Mouse (Mus musculus) right cerebral cortex, postnatal 14 days (tissue): Measurements from ENCODE around the gene Nmur1.
"Not testable (repeated sequence)": the region's sequence is repeated elsewhere in the genome, so short reads cannot be mapped to it uniquely, and the experiment has no call there.

Experiments used
- DNase-seq: peaks from one replicate; pipeline ENCODE4 v3.0.0; 2022

Nmur1 gene

GRCm38 (mm10) chr1:86426128-86426527 is at the start of gene Nmur1, which contains the start of gene Tex44:
Gene Nmur1 (minus strand): TSS chr1:86426228.
Gene Tex44 (plus strand): TSS chr1:86426329.
- DNase-seq: no peak

DNA sequence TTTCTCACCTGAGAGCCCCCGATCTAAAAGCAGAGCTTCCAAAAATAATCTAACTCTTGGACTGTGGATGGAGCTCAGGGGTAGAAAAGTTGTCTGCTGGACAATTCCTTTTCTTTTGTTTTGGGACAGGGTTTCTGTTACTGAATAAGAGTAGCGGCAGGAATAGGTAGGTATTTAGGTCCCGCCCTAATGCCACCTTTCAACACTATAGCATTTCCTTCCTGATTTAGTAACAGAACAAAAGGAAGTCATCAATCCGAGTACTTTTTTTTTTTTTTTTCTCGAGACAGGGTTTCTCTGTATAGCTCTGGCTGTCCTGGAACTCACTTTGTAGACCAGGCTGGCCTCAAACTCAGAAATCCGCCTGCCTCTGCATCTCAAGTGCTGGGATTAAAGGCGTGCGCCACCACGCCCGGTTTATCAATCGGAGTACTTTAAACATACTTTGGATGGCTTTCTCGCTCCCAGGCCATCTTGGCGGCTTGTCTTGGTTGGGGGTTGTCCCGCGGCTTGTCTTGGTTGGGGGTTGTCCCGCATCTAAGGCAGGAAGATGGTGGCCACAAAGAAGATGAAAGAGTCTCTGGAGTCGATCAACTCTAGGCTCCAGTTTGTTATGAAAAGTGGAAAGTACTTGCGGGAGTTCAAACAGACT is 47.2 kb upstream of the Nmur1 start:
- DNase-seq: no peak

DNA sequence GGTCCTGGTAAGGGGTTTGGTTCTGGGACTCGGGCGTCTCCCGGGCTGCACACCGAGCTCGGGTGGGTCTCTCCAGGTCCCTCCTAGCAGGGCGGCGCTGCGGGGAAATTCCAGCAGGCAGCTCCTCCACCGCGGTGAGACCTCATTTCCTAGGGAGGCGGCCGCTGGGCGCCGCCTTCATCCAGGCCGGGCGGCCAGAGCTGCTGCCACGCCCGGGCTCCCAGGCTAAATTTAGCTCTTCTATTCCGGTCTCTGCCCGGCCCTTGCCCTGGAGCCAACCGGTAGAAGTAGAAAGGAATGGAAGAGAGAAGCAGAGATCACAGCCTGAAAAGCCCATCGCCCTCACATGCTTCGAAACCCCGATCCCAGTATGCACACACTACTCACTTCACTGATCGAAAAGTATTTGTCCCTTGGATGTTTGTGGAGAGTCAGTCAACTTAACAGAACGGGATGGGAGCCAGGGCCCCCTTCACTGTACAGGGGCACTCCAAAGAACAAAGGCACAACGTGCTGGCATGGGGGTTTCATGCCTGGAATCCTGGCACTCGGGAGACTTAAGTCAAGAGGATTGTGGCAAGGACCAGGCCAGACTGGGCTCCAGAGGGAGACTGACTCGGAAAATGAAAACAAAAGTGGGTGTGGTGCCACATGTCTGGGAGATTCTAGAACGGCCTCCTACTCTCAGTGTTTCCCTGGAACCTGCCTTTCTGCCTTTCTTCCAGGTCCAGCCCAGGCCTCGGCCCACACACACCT is 46.3 kb upstream of the Nmur1 start:
- DNase-seq: peak; percentile 36

DNA sequence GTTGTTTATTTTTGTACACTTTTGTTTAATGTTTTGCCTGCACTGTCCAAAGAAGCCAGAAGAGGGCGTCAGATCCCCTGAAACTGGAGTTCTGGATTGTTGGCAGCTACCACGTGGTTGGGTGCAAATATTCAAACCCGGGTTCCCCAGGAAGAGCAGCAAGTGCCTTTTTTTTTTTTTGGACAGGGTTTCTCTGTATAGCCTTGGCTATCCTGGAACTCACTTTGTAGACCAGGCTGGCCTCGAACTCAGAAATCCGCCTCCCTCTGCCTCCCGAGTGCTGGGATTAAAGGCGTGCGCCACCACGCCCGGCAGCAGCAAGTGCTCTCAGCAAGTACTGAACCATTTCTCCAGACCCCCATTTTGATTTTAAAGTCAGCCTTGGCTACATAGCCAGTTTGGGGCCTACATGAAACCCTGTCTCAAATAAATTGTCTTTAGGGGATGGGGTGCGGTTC is 45.5 kb upstream of the Nmur1 start:
- not testable (repeated sequence) for DNase-seq

DNA sequence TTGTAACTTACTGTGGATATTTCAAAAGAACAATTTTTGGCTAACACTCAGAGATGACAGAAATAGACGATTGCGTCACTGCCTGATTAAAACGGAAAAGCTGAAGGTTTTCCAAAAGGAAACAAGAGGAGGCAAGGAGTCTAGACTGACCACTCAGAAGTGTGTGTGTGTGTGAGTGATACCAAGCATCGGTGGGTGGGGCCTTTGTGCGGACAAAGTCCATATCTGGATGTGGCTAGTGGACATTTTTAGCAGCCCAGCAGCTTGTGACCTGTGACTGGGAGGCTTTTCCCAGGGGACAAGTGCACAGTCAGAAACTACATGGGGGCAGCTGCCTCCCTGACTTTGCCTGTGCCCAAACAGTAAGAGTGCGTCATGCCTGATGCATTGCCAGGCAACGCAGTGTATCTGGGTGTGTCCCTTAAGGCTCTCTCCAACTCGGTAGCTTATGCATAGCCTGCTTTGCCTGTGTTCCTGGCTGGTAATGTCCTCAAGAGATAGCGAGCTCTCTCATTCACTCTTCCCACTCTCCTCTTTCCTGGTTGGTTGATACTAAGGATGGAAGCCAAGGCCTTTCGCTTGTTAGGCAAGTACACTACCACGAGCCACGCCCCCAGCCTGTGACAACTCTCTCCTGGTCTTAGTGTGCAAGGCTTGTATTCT is 44.6 kb upstream of the Nmur1 start:
- DNase-seq: peak; percentile 37

DNA sequence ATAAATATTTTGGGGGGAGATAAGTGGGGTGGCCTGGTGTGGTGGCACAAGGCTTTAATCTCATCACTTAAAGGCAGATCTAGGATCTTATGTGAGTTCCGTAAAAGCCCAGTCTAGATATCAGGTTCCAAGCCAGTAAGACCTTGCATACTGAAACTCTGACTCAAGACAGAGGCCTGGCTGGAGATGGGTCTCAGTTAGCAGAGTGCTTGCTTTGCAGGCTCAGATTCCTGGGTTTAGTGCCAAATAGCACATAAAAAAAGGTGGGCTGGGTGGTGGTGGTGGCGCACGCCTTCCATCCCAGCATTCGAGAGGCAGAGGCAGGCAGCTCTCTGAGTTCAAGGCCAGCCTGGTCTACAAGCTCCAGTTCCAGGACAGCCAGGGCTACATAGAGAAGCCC is 43.8 kb upstream of the Nmur1 start:
- DNase-seq: no peak

DNA sequence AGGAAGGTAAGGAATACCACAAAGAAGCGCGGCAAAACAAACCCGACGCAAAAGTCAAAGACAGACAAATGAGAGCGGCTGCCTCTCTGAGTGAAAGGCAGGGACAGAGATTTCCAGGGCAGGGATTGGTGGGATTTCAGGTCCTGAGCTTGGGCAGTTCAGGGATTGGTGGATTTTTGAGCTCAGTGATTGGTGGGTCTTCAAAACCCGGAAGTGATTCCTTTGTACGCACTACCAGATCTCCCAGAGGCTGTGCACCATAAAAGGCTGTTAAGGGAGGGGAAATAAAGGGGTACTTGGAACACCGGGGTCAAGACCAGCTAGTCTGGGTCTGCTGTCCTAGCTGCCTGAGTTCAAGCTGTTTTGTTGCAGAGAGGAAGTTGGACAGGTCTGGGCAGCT is 41.4 kb upstream of the Nmur1 start:
- DNase-seq: no peak

- no peak for DNase-seq
Measured at GRCm38 (mm10) chr1:86464875-86465224, 38.8 kb upstream of the Nmur1 start.

DNA sequence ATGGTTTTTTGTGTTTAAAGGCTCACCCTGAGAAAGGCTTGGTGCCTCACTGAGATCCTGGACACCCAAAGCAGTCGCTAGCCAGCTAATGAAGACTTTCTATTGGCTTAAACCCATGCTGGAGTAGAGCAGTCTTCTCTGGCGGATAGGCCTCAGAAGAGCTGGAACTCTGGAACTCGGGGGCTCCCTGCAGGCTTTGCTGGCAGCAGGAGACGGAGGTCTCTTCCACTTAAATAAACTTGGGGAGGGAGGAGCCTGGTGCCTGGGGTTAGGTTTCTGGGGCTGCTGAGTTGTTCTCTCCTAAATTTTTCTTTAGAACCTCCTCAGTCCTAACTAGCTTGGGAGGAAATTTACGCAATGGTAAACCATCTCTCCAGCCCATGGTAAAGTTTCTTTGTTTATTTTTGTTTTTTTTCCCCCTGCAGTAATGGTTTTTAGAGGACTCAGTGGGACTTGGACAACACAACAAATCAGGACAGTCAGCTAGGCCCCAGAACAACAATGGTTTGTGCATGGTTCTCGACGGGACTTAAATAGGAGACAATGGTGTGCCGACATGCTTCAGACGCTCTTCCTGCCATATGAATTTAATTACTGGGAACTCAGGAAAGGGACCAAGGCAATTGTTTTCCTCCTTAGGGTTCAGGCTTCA is 38.3 kb upstream of the Nmur1 start:
- DNase-seq: no peak

DNA sequence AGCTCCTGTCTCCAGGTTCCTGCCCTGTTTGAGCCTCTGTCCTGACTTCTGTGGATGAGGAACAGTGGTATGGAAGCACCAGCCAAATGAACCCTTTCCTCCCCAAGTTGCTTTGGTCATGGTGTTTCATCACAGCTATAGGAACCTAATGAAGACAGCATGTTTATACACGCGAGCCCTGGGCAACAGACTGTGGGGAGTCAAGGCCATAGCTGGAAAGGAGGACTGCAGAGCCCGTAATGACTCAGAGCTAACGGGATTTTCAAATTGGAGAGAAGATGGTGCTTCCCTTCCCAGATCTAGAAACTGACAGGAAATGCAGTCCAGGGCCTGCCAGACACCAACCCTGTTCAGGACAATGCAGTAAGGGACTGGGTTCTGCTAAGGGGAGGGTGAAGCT is 33.3 kb upstream of the Nmur1 start:
- no peak for DNase-seq

- DNase-seq: no peak
Measured at GRCm38 (mm10) chr1:86456892-86457581, 31.0 kb upstream of the Nmur1 start.

DNA sequence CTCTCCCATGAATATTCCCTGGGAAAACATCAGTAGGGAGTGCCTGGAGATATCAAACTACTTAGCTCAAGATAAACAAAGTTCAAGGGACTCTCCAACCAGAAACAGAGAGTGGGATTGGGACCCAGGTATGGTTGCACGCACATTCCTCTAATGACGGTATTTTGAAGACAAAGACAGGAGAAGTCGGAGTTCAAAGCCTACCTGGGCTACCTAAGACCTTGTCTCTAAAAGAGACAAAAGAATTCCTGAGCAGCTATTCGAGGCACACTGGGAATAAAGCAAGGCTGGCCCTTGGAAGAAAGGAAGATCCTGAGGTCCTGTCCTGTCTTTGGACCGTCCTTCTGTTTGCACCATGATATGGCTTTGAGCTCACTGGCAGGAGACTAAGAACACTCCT is 26.7 kb upstream of the Nmur1 start:
- no peak for DNase-seq

DNA sequence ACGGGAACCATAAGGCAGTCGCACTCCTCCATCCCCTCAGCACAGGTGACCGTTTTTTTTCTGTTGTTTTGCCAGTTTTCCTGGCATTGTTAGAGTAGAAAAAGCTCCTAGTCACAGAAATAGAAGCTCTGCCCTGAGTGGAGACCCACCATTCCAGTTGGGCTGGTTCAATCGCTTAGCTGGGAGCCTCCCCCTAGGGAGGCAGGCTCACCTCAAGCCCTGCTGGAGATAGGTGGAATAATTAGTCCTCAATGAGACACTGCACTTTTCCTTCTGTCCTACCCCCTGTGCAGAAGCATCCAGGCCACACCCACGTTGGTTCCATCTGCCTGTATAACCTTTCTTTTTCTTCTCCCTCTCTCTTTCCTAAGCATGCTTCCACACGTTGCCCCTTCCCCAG is 23.9 kb upstream of the Nmur1 start:
- no peak for DNase-seq

- DNase-seq: no peak
Measured at GRCm38 (mm10) chr1:86448272-86448671, 22.2 kb upstream of the Nmur1 start.

DNA sequence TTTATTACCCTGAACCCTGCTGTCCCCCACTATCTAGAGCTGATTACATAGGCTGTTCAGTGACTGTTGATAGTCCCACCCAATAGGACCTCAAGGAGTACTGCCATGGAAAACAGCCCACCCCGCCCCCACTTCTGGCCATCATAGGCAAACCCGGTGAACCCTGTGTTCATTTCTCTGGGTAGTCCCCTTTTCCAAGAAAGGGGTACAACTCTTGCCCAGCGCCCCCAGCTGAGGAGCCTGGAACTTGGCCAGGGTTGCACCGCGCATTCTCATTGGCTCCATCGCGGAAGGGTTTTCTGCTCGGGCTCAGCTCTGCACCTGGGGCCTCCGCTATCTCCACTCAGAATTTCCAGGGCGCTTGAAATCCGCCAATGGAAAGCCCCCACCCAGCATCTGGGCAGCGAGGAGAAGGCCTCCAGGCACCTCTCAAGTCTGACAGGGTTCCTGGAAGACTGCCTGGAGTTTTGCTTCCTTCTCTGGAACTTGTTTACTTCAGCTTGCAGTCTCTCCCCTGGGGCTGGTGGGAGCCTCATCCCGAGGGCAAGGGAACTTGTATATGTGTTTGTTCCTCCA is 21.7 kb upstream of the Nmur1 start:
- no peak for DNase-seq

- DNase-seq: no peak
Measured at GRCm38 (mm10) chr1:86443386-86444172, 17.6 kb upstream of the Nmur1 start.

DNA sequence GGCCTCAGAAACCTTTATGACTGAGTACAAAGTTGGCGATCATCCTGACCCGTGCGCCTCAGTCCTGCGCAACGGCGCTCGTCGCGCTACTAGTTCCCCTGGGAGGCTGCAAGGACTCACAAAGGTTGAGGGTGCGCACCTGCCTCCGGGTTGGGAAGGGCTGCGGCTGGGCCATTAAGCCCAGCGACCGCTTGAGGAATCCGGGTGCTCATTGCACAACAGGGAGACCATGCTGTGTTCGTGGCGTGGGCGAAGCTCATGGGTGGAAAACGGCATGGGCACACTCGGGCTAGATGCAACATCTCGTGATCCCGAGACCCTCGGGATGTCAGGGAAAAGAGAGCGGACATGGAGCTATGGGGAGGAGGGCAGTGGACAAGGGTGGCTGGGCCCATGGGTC is 16.8 kb upstream of the Nmur1 start:
- no peak for DNase-seq

- DNase-seq: peak; percentile 83
Measured at GRCm38 (mm10) chr1:86441980-86442831, 16.2 kb upstream of the Nmur1 start.

GRCm38 (mm10) chr1:86441724-86441979 is 15.6 kb upstream of the Nmur1 start:
- no peak for DNase-seq

DNA sequence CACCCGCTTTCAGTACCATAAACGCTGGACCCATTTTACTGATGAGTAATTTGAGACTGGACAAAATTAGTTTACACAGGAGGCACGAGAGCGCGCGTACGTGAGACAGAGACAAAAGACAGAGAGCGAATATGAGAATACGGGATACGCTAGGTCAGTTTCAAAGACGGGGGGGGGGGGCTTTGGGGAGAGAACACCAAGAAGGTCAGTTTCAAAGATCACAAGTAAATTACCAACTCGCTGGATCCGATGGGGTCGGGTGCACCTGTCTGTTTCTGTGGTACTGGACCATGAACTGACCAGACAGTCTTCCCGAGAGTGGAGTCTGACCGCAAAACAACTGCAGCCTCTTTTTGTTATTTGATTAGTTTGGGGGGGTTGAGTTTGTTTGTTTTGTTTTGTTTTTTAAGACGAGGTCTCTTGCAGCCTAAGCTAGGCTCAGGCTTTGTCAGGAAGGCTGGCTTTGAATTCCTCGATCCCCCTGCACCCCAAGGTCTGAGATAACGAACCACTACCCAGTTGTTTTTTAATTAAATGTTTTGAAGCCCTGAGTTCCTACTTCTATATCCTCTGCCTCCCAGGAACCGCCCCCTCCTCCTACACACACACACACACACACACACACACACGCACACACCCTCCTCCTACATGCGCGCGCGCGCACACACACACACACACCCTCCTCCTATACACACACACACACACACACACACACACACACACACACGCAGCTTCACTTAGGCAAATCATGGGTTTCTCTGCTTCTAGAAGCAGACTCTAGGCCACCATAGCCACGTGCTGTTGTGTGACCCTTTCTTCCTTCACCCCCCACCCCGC is 15.1 kb upstream of the Nmur1 start:
- DNase-seq: peak; percentile 63
